Mouse (Mus musculus): Measurements from ENCODE around the gene Nrf1.

DNA sequence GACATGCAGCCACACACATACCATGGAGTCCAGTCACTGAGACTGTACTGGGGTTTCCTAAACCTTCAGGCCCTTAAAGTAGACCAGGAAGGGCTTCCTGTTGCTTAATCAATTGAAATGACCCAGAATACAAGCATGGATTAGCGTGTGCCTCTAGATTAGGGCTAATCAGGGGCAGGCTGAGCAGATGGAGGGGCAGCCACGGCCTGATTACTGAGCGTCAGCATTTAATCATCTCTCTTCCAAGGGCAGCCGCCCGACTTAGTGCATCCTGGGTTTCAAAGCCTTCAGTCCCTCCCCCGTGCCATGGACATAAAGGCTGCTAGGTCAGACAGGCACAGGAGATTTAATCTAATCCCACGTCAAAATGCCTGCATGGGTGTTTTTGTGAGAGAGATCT lies 99.3 kb downstream of the Nrf1 start:
- TF ChIP-seq EP300 (IDR thresholded peaks at IDR 0.05; ENCODE audit: low read depth) (peak; percentile 99), CTCF (IDR thresholded peaks at IDR 0.05; ENCODE audit: low read depth) (no peak)
